Mouse (Mus musculus) embryonic facial prominence, embryonic 15.5 days (tissue): ENCODE results near the gene Ubn2. TPM values are rescaled to one million over a fixed set of nuclear protein-coding genes. Genes with fewer than 3 reads are reported as not detected.
"Not testable (repeated sequence)": the region's sequence is repeated elsewhere in the genome, so short reads cannot be mapped to it uniquely, and the experiment has no call there.

Source experiments
- ATAC-seq: fragments of 200-750 bp; cut with Nextera tagmentation; 2 replicates; pipeline ENCODE4 v1.8.0; 2017; ENCODE audit warnings: low read depth, moderate TSS enrichment; ENCODE audit not compliant: insufficient number of reproducible peaks, low FRiP score, low TSS enrichment
- H3K27ac ChIP-seq: fragments of 300-500 bp; sonication (generic); replicated peaks from 2 replicates; pipeline ENCODE4 v1.5.1; 2015; ENCODE audit warnings: mild to moderate bottlenecking, inconsistent platforms
- H3K27me3 ChIP-seq: fragments of 300-500 bp; sonication (generic); 2 replicates; pipeline ENCODE4 v1.6.1; 2015; ENCODE audit warnings: inconsistent platforms
- H3K36me3 ChIP-seq: fragments of 300-500 bp; sonication (generic); 2 replicates; pipeline ENCODE4 v1.6.1; 2015; ENCODE audit warnings: mild to moderate bottlenecking, inconsistent platforms
- H3K4me1 ChIP-seq: fragments of 300-500 bp; sonication (generic); 2 replicates; pipeline ENCODE4 v1.6.1; 2015; ENCODE audit warnings: inconsistent platforms
- H3K4me2 ChIP-seq: fragments of 300-500 bp; sonication (generic); replicated peaks from 2 replicates; pipeline ENCODE4 v1.6.1; 2015; ENCODE audit warnings: mild to moderate bottlenecking, inconsistent platforms
- H3K4me3 ChIP-seq: fragments of 300-500 bp; sonication (generic); replicated peaks from 2 replicates; pipeline ENCODE4 v1.5.1; 2015; ENCODE audit warnings: mild to moderate bottlenecking, inconsistent platforms
- H3K9ac ChIP-seq: fragments of 300-500 bp; sonication (generic); 2 replicates; pipeline ENCODE4 v1.6.1; 2015; ENCODE audit warnings: inconsistent platforms
- H3K9me3 ChIP-seq: fragments of 300-500 bp; sonication (generic); replicated peaks from 2 replicates; pipeline ENCODE4 v1.6.1; 2016; ENCODE audit warnings: inconsistent platforms
- WGBS: fragments of 180-500 bp; shearing (Covaris S2); methylation state at CpG from one replicate; pipeline ENCODE4 v1.1.7; 2015; 5-methylcytosine and 5-hydroxymethylcytosine counted together
- polyA plus RNA-seq: library from polyadenylated mRNA; unstranded; fragments of >200 nt; fragmentation: Nextera tagmentation; extraction: Ambion mirVana; gene quantifications from 2 replicates; pipeline ENCODE4 v1.2.1, GENCODE M21; 2015

The Ubn2 gene
- polyA plus RNA-seq, result 14.9 and 17.0 TPM in 2 replicates

GRCm38 (mm10) chr6:38433261-38434033 is at the start of gene Ubn2:
Ubn2 (plus strand) TSS chr6:38433950.
- ATAC-seq, result peak; percentile 98
- Histone ChIP-seq H3K27ac (peak within 1 kb of the TSS; percentile 99), H3K4me3 (peak within 1 kb of the TSS; percentile 95), H3K9me3 (no peaks in the 10 kb centered on the region), H3K4me1 (peaks cover 12% of the 10 kb centered on the region; the same call in 1 of the 2 replicates), H3K4me2 (peak within 1 kb of the TSS; percentile 73), H3K36me3 (no peaks in the 10 kb centered on the region), H3K9ac (peak within 1 kb of the TSS; percentile 85), H3K27me3 (no peaks in the 10 kb centered on the region)
- whole genome bisulfite sequencing, result under 1% methylated on average over 64 of the region's 64 CpGs

GRCm38 (mm10) chr6:38389671-38390070 is 44.1 kb upstream of the Ubn2 start:
- peaks cover 27% of the 10 kb centered on the region for H3K36me3 ChIP-seq
- H3K4me3 ChIP-seq, result no peak overlapping the region
- H3K4me2 ChIP-seq, result no peak overlapping the region
- no peak for ATAC-seq
- no peaks in the 10 kb centered on the region for H3K9me3 ChIP-seq
- H3K4me1 ChIP-seq, result no peaks in the 10 kb centered on the region
- H3K9ac ChIP-seq, result no peak overlapping the region
- H3K27me3 ChIP-seq, result no peaks in the 10 kb centered on the region
- H3K27ac ChIP-seq, result no peak overlapping the region
- 78% methylated on average over 3 of the region's 3 CpGs for WGBS

- not testable (repeated sequence) for H3K27me3 ChIP-seq, H3K27ac ChIP-seq, H3K9me3 ChIP-seq, H3K36me3 ChIP-seq, H3K9ac ChIP-seq, ATAC-seq
- 69% methylated on average over 5 of the region's 5 CpGs for WGBS
- peak overlapping the region; percentile 73 for H3K4me2 ChIP-seq
- peaks cover 12% of the 10 kb centered on the region; the same call in 1 of the 2 replicates for H3K4me1 ChIP-seq
- H3K4me3 ChIP-seq, result peak overlapping the region; percentile 95; the same call in 1 of the 2 replicates
Measured at GRCm38 (mm10) chr6:38432457-38432856, 1.3 kb upstream of the Ubn2 start.

GRCm38 (mm10) chr6:38434055-38435023 is 589 bp downstream of the Ubn2 start:
- Histone ChIP-seq H3K4me3 (peak overlapping the region; percentile 95), H3K27ac (peak overlapping the region; percentile 99), H3K9me3 (no peaks in the 10 kb centered on the region), H3K27me3 (no peaks in the 10 kb centered on the region), H3K4me2 (peak overlapping the region; percentile 73), H3K9ac (peak overlapping the region; percentile 85), H3K36me3 (no peaks in the 10 kb centered on the region), H3K4me1 (peaks cover 12% of the 10 kb centered on the region; the same call in 1 of the 2 replicates)
- ATAC-seq, result peak; percentile 75
- under 1% methylated on average over 80 of the region's 118 CpGs for WGBS

GRCm38 (mm10) chr6:38443842-38444241 is 10.1 kb downstream of the Ubn2 start:
- H3K27me3 ChIP-seq, result no peaks in the 10 kb centered on the region
- no peaks in the 10 kb centered on the region for H3K9me3 ChIP-seq
- H3K9ac ChIP-seq, result no peak overlapping the region
- no peak overlapping the region for H3K4me2 ChIP-seq
- no peaks in the 10 kb centered on the region for H3K4me1 ChIP-seq
- no peak for ATAC-seq
- WGBS, result 89% methylated on average over 3 of the region's 3 CpGs
- no peak overlapping the region for H3K4me3 ChIP-seq
- no peak overlapping the region for H3K27ac ChIP-seq
- H3K36me3 ChIP-seq, result peaks cover 41% of the 10 kb centered on the region

- Histone ChIP-seq H3K9me3 (no peaks in the 10 kb centered on the region), H3K9ac (no peak overlapping the region), H3K36me3 (peaks cover 60% of the 10 kb centered on the region), H3K27ac (no peak overlapping the region), H3K4me3 (no peak overlapping the region), H3K4me2 (no peak overlapping the region), H3K27me3 (no peaks in the 10 kb centered on the region), H3K4me1 (no peaks in the 10 kb centered on the region)
- 77% methylated on average over 2 of the region's 2 CpGs for WGBS
- ATAC-seq, result no peak
Measured at GRCm38 (mm10) chr6:38448295-38448694, 14.5 kb downstream of the Ubn2 start.

GRCm38 (mm10) chr6:38453049-38453448 is 19.3 kb downstream of the Ubn2 start:
- H3K27me3 ChIP-seq, result no peaks in the 10 kb centered on the region
- H3K9ac ChIP-seq, result no peak overlapping the region
- 87% methylated on average over 4 of the region's 4 CpGs for WGBS
- H3K9me3 ChIP-seq, result no peaks in the 10 kb centered on the region
- no peak overlapping the region for H3K4me2 ChIP-seq
- no peak overlapping the region for H3K27ac ChIP-seq
- H3K4me1 ChIP-seq, result no peaks in the 10 kb centered on the region
- no peak overlapping the region for H3K4me3 ChIP-seq
- ATAC-seq, result no peak
- H3K36me3 ChIP-seq, result peaks cover 58% of the 10 kb centered on the region

GRCm38 (mm10) chr6:38456425-38456824 is 22.7 kb downstream of the Ubn2 start:
- H3K9me3 ChIP-seq, ATAC-seq, H3K9ac ChIP-seq, H3K4me2 ChIP-seq, H3K27me3 ChIP-seq, H3K4me1 ChIP-seq, H3K4me3 ChIP-seq, H3K27ac ChIP-seq: not testable (repeated sequence)
- H3K36me3 ChIP-seq, result peaks cover 42% of the 10 kb centered on the region; the same call in 1 of the 2 replicates

GRCm38 (mm10) chr6:38458075-38458474 is 24.3 kb downstream of the Ubn2 start:
- no peak overlapping the region for H3K4me2 ChIP-seq
- no peaks in the 10 kb centered on the region for H3K27me3 ChIP-seq
- H3K27ac ChIP-seq, result no peak overlapping the region
- H3K9ac ChIP-seq, result no peak overlapping the region
- H3K9me3 ChIP-seq, result no peaks in the 10 kb centered on the region
- WGBS, result 98% methylated on average over 3 of the region's 3 CpGs
- no peak for ATAC-seq
- H3K4me1 ChIP-seq, result no peaks in the 10 kb centered on the region
- H3K4me3 ChIP-seq, result no peak overlapping the region
- H3K36me3 ChIP-seq, result peaks cover 37% of the 10 kb centered on the region

- Histone ChIP-seq H3K9ac (no peak overlapping the region), H3K27me3 (no peaks in the 10 kb centered on the region), H3K36me3 (peaks cover 34% of the 10 kb centered on the region), H3K4me1 (no peaks in the 10 kb centered on the region), H3K9me3 (no peaks in the 10 kb centered on the region), H3K4me3 (no peak overlapping the region), H3K4me2 (no peak overlapping the region), H3K27ac (no peak overlapping the region)
- no peak for ATAC-seq
- 85% methylated on average over 4 of the region's 4 CpGs for WGBS
Measured at GRCm38 (mm10) chr6:38469591-38469990, 35.8 kb downstream of the Ubn2 start.

- no peaks in the 10 kb centered on the region for H3K27me3 ChIP-seq
- WGBS, result 64% methylated on average over 5 of the region's 5 CpGs
- no peaks in the 10 kb centered on the region for H3K4me1 ChIP-seq
- peaks cover 63% of the 10 kb centered on the region for H3K36me3 ChIP-seq
- H3K9ac ChIP-seq, result no peak overlapping the region
- H3K9me3 ChIP-seq, result no peaks in the 10 kb centered on the region
- no peak overlapping the region for H3K4me2 ChIP-seq
- H3K4me3 ChIP-seq, result no peak overlapping the region
- no peak for ATAC-seq
- H3K27ac ChIP-seq, result no peak overlapping the region
Measured at GRCm38 (mm10) chr6:38481694-38482371, 48.1 kb downstream of the Ubn2 start.
